Mouse (Mus musculus): Measurements from ENCODE around the gene Morc2a. TPM values are rescaled to one million over a fixed set of nuclear protein-coding genes. Genes with fewer than 3 reads are reported as not detected.
"Not testable (repeated sequence)": the region's sequence is repeated elsewhere in the genome, so short reads cannot be mapped to it uniquely, and the experiment has no call there.

Morc2a gene
- polyA plus RNA-seq (2015; fragmentation: Nextera tagmentation; extraction: Ambion mirVana), result 34.8 and 39.8 TPM in 2 replicates

- H3K9ac ChIP-seq, result peak within 1 kb of the TSS; percentile 97
- peaks cover 18% of the 10 kb centered on the region for H3K9me3 ChIP-seq
- peak; percentile 97 for ATAC-seq (ENCODE audit: low read depth)
- peaks cover 36% of the 10 kb centered on the region for H3K36me3 ChIP-seq
- peak within 1 kb of the TSS; percentile 96 for H3K27ac ChIP-seq (replicated peaks)
- peak within 1 kb of the TSS; percentile 78 for H3K4me2 ChIP-seq
- peak within 1 kb of the TSS; percentile 96 for H3K4me3 ChIP-seq
- WGBS, result 2% methylated on average over 81 of the region's 81 CpGs
- no peaks in the 10 kb centered on the region for H3K27me3 ChIP-seq
- H3K4me1 ChIP-seq (replicated peaks), result peaks cover 31% of the 10 kb centered on the region
These were observed at the start of gene Morc2a for GRCm38 (mm10) chr11:3648964-3649841. TSS of gene Morc2a (plus strand) at chr11:3649191.

- 78% methylated on average over 1 of the region's 1 CpGs for WGBS
- H3K4me2 ChIP-seq; H3K9me3 ChIP-seq; H3K27ac ChIP-seq (replicated peaks); H3K4me3 ChIP-seq; H3K9ac ChIP-seq; ATAC-seq (ENCODE audit: low read depth); H3K36me3 ChIP-seq; H3K27me3 ChIP-seq; H3K4me1 ChIP-seq (replicated peaks): not testable (repeated sequence)
These were observed 47.0 kb upstream of the Morc2a start for GRCm38 (mm10) chr11:3601966-3602365.

GRCm38 (mm10) chr11:3602687-3603086, 46.3 kb upstream of the Morc2a start:
- not testable (repeated sequence) for H3K4me3 ChIP-seq; H3K27me3 ChIP-seq; H3K4me2 ChIP-seq; H3K9me3 ChIP-seq; ATAC-seq (ENCODE audit: low read depth); H3K9ac ChIP-seq; H3K4me1 ChIP-seq (replicated peaks); H3K27ac ChIP-seq (replicated peaks); H3K36me3 ChIP-seq
- 57% methylated on average over 2 of the region's 2 CpGs for WGBS

- H3K4me2 ChIP-seq, result no peak overlapping the region
- 85% methylated on average over 5 of the region's 5 CpGs for WGBS
- no peak overlapping the region for H3K4me3 ChIP-seq
- ATAC-seq (ENCODE audit: low read depth), result no peak
- H3K27ac ChIP-seq (replicated peaks), result no peak overlapping the region
- H3K36me3 ChIP-seq, result no peaks in the 10 kb centered on the region
- no peak overlapping the region for H3K9ac ChIP-seq
- no peaks in the 10 kb centered on the region for H3K4me1 ChIP-seq (replicated peaks)
- H3K27me3 ChIP-seq, result no peaks in the 10 kb centered on the region
- H3K9me3 ChIP-seq, result no peaks in the 10 kb centered on the region
These were observed 42.5 kb upstream of the Morc2a start for GRCm38 (mm10) chr11:3606456-3606855.

GRCm38 (mm10) chr11:3615576-3615975, 33.4 kb upstream of the Morc2a start:
- Histone ChIP-seq H3K4me2 (no peak overlapping the region), H3K27ac (replicated peaks) (no peak overlapping the region), H3K9ac (no peak overlapping the region), H3K27me3 (no peaks in the 10 kb centered on the region), H3K9me3 (no peaks in the 10 kb centered on the region), H3K36me3 (no peaks in the 10 kb centered on the region), H3K4me1 (replicated peaks) (no peaks in the 10 kb centered on the region), H3K4me3 (no peak overlapping the region)
- ATAC-seq (ENCODE audit: low read depth), result no peak
- 93% methylated on average over 4 of the region's 4 CpGs for WGBS

- no peak overlapping the region for H3K4me3 ChIP-seq
- H3K9me3 ChIP-seq, result no peaks in the 10 kb centered on the region; the same call in 1 of the 2 replicates
- no peak overlapping the region for H3K27ac ChIP-seq (replicated peaks)
- no peaks in the 10 kb centered on the region for H3K36me3 ChIP-seq
- no peak for ATAC-seq (ENCODE audit: low read depth)
- no peak overlapping the region for H3K9ac ChIP-seq
- 83% methylated on average over 5 of the region's 5 CpGs for WGBS
- peaks cover 5% of the 10 kb centered on the region; the same call in 1 of the 2 replicates for H3K27me3 ChIP-seq
- no peaks in the 10 kb centered on the region for H3K4me1 ChIP-seq (replicated peaks)
- H3K4me2 ChIP-seq, result no peak overlapping the region
These were observed 26.2 kb upstream of the Morc2a start for GRCm38 (mm10) chr11:3622826-3623225.

GRCm38 (mm10) chr11:3624391-3625027, 24.5 kb upstream of the Morc2a start:
- H3K27me3 ChIP-seq, result peaks cover 21% of the 10 kb centered on the region
- no peak overlapping the region for H3K9ac ChIP-seq
- ATAC-seq (ENCODE audit: low read depth), result no peak
- no peak overlapping the region for H3K27ac ChIP-seq (replicated peaks)
- no peak overlapping the region for H3K4me2 ChIP-seq
- no peaks in the 10 kb centered on the region for H3K36me3 ChIP-seq
- 85% methylated on average over 4 of the region's 4 CpGs for WGBS
- peaks cover 10% of the 10 kb centered on the region for H3K4me1 ChIP-seq (replicated peaks)
- H3K4me3 ChIP-seq, result no peak overlapping the region
- H3K9me3 ChIP-seq, result no peaks in the 10 kb centered on the region; the same call in 1 of the 2 replicates

- 2% methylated on average over 32 of the region's 32 CpGs for WGBS
- Histone ChIP-seq H3K4me3 (peak overlapping the region; percentile 43), H3K9ac (peak overlapping the region; percentile 70), H3K4me2 (peak overlapping the region; percentile 86), H3K9me3 (no peaks in the 10 kb centered on the region; the same call in 1 of the 2 replicates), H3K36me3 (no peaks in the 10 kb centered on the region), H3K27ac (replicated peaks) (no peak overlapping the region), H3K4me1 (replicated peaks) (peaks cover 10% of the 10 kb centered on the region), H3K27me3 (peaks cover 26% of the 10 kb centered on the region)
- 0 out of 2 replicates have a peak, but pooled peaks have one; percentile 27 for ATAC-seq (ENCODE audit: low read depth)
These were observed 19.9 kb upstream of the Morc2a start for GRCm38 (mm10) chr11:3628999-3629491.

- H3K4me2 ChIP-seq; H3K4me3 ChIP-seq; H3K27ac ChIP-seq (replicated peaks); ATAC-seq (ENCODE audit: low read depth); H3K9ac ChIP-seq; H3K36me3 ChIP-seq: not testable (repeated sequence)
- peaks cover 10% of the 10 kb centered on the region for H3K4me1 ChIP-seq (replicated peaks)
- WGBS, result 88% methylated on average over 8 of the region's 8 CpGs
- peaks cover 14% of the 10 kb centered on the region; the same call in 1 of the 2 replicates for H3K9me3 ChIP-seq
- peaks cover 18% of the 10 kb centered on the region for H3K27me3 ChIP-seq
These were observed 15.7 kb upstream of the Morc2a start for GRCm38 (mm10) chr11:3633269-3633668.

- H3K4me2 ChIP-seq, result peak overlapping the region; percentile 78
- peak overlapping the region; percentile 97 for H3K9ac ChIP-seq
- no peak for ATAC-seq (ENCODE audit: low read depth)
- no peaks in the 10 kb centered on the region for H3K27me3 ChIP-seq
- whole genome bisulfite sequencing, result 84% methylated on average over 5 of the region's 5 CpGs
- H3K27ac ChIP-seq (replicated peaks), result no peak overlapping the region
- peaks cover 31% of the 10 kb centered on the region for H3K4me1 ChIP-seq (replicated peaks)
- peaks cover 22% of the 10 kb centered on the region for H3K9me3 ChIP-seq
- peaks cover 48% of the 10 kb centered on the region for H3K36me3 ChIP-seq
- H3K4me3 ChIP-seq, result peak overlapping the region; percentile 96
These were observed 1.3 kb upstream of the Morc2a start for GRCm38 (mm10) chr11:3647688-3648087.

GRCm38 (mm10) chr11:3648305-3648963, 557 bp upstream of the Morc2a start:
- Histone ChIP-seq H3K4me3 (peak overlapping the region; percentile 96), H3K27me3 (no peaks in the 10 kb centered on the region), H3K4me2 (peak overlapping the region; percentile 78), H3K36me3 (peaks cover 41% of the 10 kb centered on the region), H3K27ac (replicated peaks) (peak overlapping the region; percentile 96), H3K9me3 (peaks cover 18% of the 10 kb centered on the region), H3K9ac (peak overlapping the region; percentile 97), H3K4me1 (replicated peaks) (peaks cover 31% of the 10 kb centered on the region)
- ATAC-seq (ENCODE audit: low read depth), result peak; percentile 44
- WGBS, result 2% methylated on average over 32 of the region's 62 CpGs
